Mouse (Mus musculus): Measurements from ENCODE around the gene Lmln.

GRCm38 (mm10) chr16:33151558-33151957 is 89.2 kb downstream of the Lmln start:
- TF ChIP-seq CTCF (IDR thresholded peaks at IDR 0.05; ENCODE audit: insufficient read depth, low read length): no peak
- no peak for TF ChIP-seq POLR2A (IDR thresholded peaks at IDR 0.05; ENCODE audit: borderline replicate concordance, extremely low read depth, low read depth, low read length)
